Mouse (Mus musculus) layer of hippocampus, adult 9-10 months (tissue): ENCODE measurements around the gene Ccdc24.
A peak's percentile ranks its signal among the peaks of the same experiment; 100 is the strongest.

Source experiments
- DNase-seq: peaks from one replicate; pipeline ENCODE4 v3.0.0; 2022; ENCODE audit warnings: low spot score

The Ccdc24 gene

GRCm38 (mm10) chr4:117852152-117852868 lies 20.0 kb downstream of the Ccdc24 start:
- no peak for DNase-seq

- DNase-seq = no peak
These were observed 21.5 kb downstream of the Ccdc24 start for GRCm38 (mm10) chr4:117850871-117851270.

DNA sequence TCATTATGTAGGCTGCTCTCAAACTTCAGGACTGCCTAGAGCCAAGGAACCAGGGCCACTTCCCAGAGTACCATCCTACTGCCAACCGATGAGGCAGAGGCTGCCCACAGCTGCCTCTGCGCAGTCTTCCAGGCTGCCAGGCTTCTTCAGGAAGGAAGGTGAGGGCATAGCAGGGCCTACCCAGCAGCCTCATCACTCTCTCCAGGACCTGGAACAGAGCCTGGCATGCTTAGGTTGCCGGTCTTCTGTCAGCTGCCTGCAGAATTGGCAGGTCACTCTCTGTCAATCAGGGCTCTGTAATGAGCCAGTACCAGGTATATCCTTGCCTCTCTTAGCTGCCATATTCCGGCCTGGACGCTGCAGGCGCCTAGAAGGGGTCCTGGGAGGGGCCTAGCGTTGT lies 22.2 kb downstream of the Ccdc24 start:
- DNase-seq = no peak

DNA sequence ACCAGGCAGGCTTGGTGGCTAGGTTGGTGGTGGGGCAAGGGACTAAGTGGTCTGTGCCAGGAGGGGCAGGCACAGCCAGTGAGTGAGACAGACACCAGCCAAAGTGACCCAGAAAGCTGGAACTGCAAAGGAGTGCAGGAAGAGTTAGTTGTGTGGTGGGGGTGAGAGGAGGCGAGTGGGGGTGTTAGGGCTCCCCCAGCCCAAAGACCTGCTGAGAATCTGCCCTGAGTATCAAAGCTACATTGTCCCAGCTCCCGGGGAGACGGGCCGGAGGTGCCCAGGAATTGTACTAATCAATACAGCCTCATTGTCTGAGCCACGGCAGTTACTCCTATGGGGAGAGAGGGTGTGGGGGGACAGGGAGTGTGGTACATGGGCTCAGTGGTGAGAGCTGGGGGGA lies 22.9 kb downstream of the Ccdc24 start:
- no peak for DNase-seq

DNA sequence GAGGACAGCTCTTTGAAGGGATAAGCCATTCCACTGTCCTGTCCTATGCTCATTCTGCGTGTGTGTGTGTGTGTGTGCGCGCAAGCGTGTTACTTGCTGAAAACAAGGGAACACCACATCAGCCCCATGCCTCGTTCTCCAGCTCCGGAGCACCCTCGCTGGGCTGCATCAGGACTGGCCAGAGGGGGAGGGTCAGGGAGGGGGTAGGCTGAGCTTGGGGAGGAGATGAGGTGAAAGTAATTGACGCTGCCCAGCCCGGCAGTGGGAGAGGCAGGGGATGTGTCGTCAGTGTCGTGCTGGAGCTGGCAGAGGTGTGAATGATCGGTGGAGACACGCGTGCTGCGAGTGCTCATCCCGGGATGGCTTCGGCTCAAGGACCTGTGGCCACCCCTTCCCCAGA lies 23.3 kb downstream of the Ccdc24 start:
- no peak for DNase-seq

GRCm38 (mm10) chr4:117847011-117847410 lies 25.3 kb downstream of the Ccdc24 start:
- no peak for DNase-seq

GRCm38 (mm10) chr4:117846261-117846660 lies 26.1 kb downstream of the Ccdc24 start:
- DNase-seq = no peak

DNA sequence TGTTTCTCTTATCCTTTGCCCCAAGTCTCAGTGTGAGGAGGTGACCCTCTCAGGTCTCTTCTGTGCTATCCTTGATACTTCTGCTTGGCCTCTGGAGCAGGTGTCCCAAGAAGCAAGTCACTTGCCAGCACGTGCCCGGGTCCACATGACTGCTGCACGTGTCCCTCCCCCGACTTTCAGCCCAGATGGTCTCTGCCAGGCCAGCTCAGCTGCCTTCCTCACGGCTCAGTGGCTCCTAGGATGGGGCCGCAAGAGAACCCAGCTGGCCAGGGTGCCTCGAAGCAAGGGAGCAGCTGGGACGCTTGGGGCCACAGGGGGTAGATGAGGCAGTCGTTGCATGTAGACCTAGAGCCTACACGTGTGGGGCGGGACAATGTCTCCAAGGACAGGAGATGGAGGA lies 27.0 kb downstream of the Ccdc24 start:
- DNase-seq = no peak

GRCm38 (mm10) chr4:117844467-117844866 lies 27.9 kb downstream of the Ccdc24 start:
- DNase-seq = no peak

GRCm38 (mm10) chr4:117843101-117843500 lies 29.3 kb downstream of the Ccdc24 start:
- no peak for DNase-seq

DNA sequence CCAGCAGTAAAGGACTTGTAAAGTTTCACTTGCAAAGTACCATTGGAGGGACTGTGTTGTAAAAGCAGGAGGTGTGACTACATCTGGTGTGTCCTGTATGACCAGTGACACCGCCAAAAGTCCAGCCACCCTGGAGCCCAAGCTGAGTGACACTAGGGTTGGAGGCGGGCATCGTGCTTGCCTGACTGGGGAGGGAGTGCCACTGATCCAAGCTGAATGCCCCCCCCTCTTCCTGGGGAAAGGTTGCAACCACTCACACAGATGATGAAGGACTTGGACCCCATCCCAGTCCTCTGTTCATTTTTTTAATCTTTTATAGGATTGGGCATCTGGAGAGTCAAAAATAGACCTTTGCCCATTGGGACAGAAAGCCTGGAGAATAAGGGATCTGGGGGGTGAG lies 30.8 kb downstream of the Ccdc24 start:
- DNase-seq = no peak

GRCm38 (mm10) chr4:117840821-117841220 lies 31.5 kb downstream of the Ccdc24 start:
- DNase-seq = no peak

DNA sequence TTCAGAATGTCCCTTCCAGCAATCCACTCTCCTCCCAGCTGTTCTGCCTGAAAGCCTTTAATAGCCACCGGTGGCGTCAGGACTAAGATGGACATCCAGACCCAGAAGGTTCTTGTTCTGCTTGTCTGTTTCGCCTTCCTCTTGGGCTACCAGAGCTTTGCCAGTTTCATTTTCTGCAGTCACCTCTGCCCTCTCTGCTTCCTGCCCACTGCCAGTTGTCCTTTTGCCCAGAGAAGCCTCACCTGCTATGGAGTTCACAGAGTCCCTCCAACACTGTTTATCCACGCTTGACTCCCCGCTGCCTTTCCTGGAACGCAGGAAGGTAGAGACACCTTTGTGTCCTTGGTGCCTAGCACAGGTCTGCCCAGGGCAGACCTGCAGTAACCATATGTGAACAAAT lies 33.0 kb downstream of the Ccdc24 start:
- DNase-seq = no peak

- no peak for DNase-seq
These were observed 35.1 kb downstream of the Ccdc24 start for GRCm38 (mm10) chr4:117837271-117837670.

- peak; percentile 68 for DNase-seq
These were observed 36.1 kb downstream of the Ccdc24 start for GRCm38 (mm10) chr4:117836204-117836767.

DNA sequence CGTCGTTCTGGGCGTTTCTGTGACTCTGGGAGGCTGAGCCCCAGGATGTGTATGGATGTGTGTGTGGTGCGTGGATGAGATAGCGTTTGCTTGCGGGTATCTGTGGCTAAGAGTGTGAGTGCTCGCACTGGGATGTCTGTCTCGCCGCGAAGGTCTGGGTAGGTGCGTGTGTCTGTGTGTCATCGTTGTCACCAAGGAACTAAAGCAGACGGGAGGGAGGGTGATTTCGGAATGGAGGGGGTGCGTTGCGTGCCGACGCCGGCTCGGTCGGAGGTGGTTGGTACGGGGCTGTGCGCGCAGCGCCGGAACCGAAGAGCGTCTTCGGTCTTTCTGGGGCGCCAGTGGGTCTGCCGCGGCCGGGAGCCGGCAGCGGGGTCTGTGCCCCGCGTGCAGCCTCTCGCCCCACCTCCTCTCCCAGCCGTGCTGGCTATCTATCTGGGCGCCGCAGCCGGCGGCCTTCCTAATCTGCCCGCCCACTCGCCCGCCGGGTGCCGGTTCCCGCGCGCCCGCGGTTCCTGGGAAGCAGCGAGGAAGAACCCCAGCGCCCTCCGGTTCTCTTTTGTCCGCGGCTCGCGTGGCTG lies 36.7 kb downstream of the Ccdc24 start:
- no peak for DNase-seq

DNA sequence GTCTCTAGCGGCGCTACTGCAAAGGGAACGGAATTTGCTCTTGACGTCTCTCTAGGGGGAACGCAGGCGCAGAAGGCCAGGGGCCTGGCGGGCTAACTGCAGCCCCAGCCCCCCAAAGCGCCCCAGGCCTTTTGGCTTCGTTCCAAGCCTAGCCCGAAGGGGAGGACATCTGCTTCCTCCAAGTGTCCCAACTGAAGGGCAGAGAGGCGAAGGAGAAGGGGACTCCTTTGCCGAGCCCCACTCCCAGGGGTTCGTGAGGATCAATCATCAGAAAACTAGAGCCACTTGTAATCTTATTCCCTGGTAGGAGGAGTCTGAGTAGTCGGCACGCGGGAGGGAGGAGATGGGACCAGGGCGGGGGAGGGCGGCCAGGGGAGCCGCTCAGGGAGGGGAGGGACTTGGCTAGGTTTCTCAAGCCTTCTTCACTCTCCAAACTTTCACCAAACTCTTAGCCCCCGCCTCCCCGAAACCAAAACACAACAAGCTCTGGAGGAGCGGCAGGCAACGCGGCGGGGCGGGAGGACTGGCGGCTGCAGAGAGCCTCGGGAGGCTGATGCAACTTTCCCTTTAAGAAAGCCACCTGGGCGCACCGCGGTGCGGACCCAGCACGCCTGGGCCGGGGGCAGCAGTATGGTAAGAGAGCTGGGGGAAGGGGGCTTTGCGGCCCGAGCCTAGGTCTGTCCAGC lies 37.4 kb downstream of the Ccdc24 start:
- no peak for DNase-seq

- no peak for DNase-seq
These were observed 37.9 kb downstream of the Ccdc24 start, which contains the start of gene Slc6a9 for GRCm38 (mm10) chr4:117834457-117834844. TSS of gene Slc6a9 (plus strand) at chr4:117834506.

DNA sequence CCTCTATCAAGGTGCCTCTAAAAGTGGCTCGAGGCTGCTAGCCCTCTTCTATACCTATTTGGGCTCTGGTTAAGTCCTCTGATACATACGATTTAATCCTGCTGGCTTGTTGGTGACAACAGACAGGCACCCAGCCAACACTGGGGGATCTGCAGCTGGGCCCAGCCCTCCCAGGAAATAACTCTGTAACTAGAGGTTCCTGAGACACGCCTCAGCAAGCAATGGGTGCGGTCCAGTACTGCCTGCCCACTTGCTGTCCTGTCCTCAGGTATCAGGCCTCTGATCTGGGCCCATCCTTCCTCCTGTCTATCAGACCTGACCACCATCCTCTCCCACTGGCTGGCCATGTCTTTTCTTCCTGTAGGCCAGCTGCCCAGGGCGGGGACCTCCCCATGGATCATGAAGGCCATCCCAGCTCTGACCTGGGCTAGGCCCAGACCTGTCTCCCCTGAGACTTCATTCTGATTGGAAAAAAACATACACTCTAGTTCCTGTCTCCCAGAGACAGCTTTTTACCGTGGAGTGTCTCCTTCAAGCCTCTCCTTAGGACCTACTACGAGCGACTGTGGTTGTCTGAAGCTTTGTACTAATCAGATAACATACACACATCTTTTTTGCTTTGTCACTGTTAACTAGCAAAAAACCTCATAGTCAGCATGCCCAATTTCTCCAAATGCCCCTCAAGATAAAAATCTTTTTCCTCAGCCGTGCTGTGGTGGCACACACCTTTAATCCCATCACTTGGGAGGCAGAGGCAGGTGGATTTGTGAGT lies 40.3 kb downstream of the Ccdc24 start:
- DNase-seq = no peak

DNA sequence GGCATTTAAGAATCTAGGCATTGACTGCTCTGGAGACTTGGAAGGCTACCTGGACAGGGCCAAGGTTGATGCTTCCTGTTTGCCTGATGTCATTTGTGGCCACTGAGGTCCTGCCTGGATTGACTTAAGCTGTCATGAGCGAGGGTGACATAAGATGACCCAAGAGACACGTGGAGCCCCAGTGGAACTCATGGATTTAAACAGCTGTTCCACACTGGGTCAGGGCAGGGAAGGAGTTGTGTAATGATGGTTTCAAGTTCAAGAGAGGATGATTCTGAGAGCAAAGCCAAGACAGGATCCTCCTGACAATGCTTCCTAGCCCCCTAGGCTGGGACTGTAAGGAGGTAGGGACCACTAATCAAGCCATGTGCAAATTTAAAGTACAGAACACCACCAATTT lies 40.9 kb downstream of the Ccdc24 start:
- DNase-seq = no peak

DNA sequence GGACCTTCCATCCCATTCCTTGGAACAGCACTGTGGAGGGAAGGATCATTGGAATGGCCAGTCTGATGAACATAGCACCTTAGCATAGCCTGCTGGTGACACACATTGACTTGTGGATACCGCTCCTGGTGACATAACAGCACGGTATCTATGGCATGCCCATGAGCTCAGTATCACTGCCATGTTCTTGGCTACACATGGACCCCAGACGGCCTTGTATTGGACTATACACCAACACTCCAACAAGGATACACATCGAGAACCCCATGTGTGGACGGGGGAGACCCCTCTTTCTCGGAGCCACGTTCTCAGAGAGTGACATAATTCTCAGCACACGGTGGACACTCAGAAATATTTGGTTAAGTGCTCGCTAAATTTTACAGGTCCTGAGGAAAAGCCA lies 41.6 kb downstream of the Ccdc24 start:
- DNase-seq = no peak

GRCm38 (mm10) chr4:117830124-117830551 lies 42.2 kb downstream of the Ccdc24 start:
- no peak for DNase-seq
